Mouse (Mus musculus): ENCODE results near the gene Aoc2.

- no peak for TF ChIP-seq CTCF (IDR thresholded peaks at IDR 0.05; ENCODE audit: low read depth, low read length)
- TF ChIP-seq POLR2A (IDR thresholded peaks at IDR 0.05; ENCODE audit: extremely low read depth, insufficient read depth, low read length): no peak
Observed at GRCm38 (mm10) chr11:101351100-101351720, 26.3 kb downstream of the Aoc2 start.

Measured in liver, adult 2 months (tissue).